Mouse (Mus musculus): ENCODE results near the gene Mum1.

GRCm38 (mm10) chr10:80288097-80288496 is 61.9 kb downstream of the Mum1 start:
- TF ChIP-seq CTCF (IDR thresholded peaks at IDR 0.05; ENCODE audit: borderline replicate concordance, insufficient read depth, low read length) (no peak), POLR2A (IDR thresholded peaks at IDR 0.05; ENCODE audit: low read depth, low read length) (no peak)

Data from embryonic fibroblast, embryonic 13.5 days (primary cell).